Mouse (Mus musculus) neural tube, embryonic 11.5 days (tissue): Measurements from ENCODE around the gene Thsd4. TPM values are rescaled to one million over a fixed set of nuclear protein-coding genes. Genes with fewer than 3 reads are reported as not detected.
"Not testable (repeated sequence)": the region's sequence is repeated elsewhere in the genome, so short reads cannot be mapped to it uniquely, and the experiment has no call there.

Experiments used
- ATAC-seq: fragments of 200-750 bp; cut with Nextera tagmentation; 2 replicates; pipeline ENCODE4 v1.8.0; 2017; ENCODE audit warnings: moderate number of reproducible peaks, mild to moderate bottlenecking, moderate TSS enrichment, moderate library complexity; ENCODE audit not compliant: insufficient read depth, low FRiP score, low TSS enrichment
- DNase-seq: peaks from one replicate; pipeline ENCODE4 v3.0.0-alpha.2; 2015; ENCODE audit warnings: low spot score
- H3K27ac ChIP-seq: fragments of 300-500 bp; sonication (generic); 2 replicates; pipeline ENCODE4 v1.5.1; 2014; ENCODE audit warnings: low read depth, mild to moderate bottlenecking, low read length
- H3K27me3 ChIP-seq: fragments of 300-500 bp; sonication (generic); 2 replicates; pipeline ENCODE4 v1.6.1; 2014; ENCODE audit warnings: mild to moderate bottlenecking, low read length, mixed read lengths; ENCODE audit not compliant: control insufficient read depth, insufficient read depth
- H3K36me3 ChIP-seq: fragments of 300-500 bp; sonication (generic); 2 replicates; pipeline ENCODE4 v1.6.1; 2014; ENCODE audit warnings: mild to moderate bottlenecking, low read length, moderate library complexity, mixed read lengths; ENCODE audit not compliant: control insufficient read depth, insufficient read depth
- H3K4me1 ChIP-seq: fragments of 300-500 bp; sonication (generic); 2 replicates; pipeline ENCODE4 v1.6.1; 2014; ENCODE audit warnings: low read length, mixed read lengths; ENCODE audit not compliant: control insufficient read depth, insufficient read depth
- H3K4me2 ChIP-seq: fragments of 300-500 bp; sonication (generic); 2 replicates; pipeline ENCODE4 v1.6.1; 2014; ENCODE audit warnings: low read depth, mild to moderate bottlenecking, moderate library complexity
- H3K4me3 ChIP-seq: fragments of 300-500 bp; sonication (generic); 2 replicates; pipeline ENCODE4 v1.5.1; 2014; ENCODE audit warnings: low read depth, low read length
- H3K9ac ChIP-seq: fragments of 300-500 bp; sonication (generic); 2 replicates; pipeline ENCODE4 v1.6.1; 2014; ENCODE audit warnings: mild to moderate bottlenecking, low read length
- H3K9me3 ChIP-seq: fragments of 300-500 bp; sonication (generic); 2 replicates; pipeline ENCODE4 v1.6.1; 2016; ENCODE audit warnings: low read length; ENCODE audit not compliant: control insufficient read depth
- WGBS: fragments of 180-500 bp; shearing (Covaris S2); extraction: QIAGEN DNeasy Blood & Tissue Kit; methylation state at CpG from one replicate; pipeline ENCODE4 v1.1.7; 2014; 5-methylcytosine and 5-hydroxymethylcytosine counted together
- polyA plus RNA-seq: library from polyadenylated mRNA; unstranded; fragments of >200 nt; fragmentation: Nextera tagmentation; extraction: Ambion mirVana; gene quantifications from 2 replicates; pipeline ENCODE4 v1.2.1, GENCODE M21; 2014

Thsd4 gene
- polyA plus RNA-seq, 1 experiment from 2014 or later, result 5.4 TPM

GRCm38 (mm10) chr9:60187437-60187836 lies 334.4 kb downstream of the Thsd4 start:
- H3K9ac ChIP-seq, result no peak overlapping the region
- H3K36me3 ChIP-seq, result no peaks in the 10 kb centered on the region
- ATAC-seq (no peak), DNase-seq (no peak)
- H3K27me3 ChIP-seq, result no peaks in the 10 kb centered on the region
- no peak overlapping the region for H3K4me2 ChIP-seq
- peaks cover 2% of the 10 kb centered on the region; the same call in 1 of the 2 replicates for H3K4me1 ChIP-seq
- WGBS, result 55% methylated on average over 2 of the region's 2 CpGs
- no peak overlapping the region for H3K27ac ChIP-seq
- no peaks in the 10 kb centered on the region for H3K9me3 ChIP-seq
- H3K4me3 ChIP-seq, result no peak overlapping the region

DNA sequence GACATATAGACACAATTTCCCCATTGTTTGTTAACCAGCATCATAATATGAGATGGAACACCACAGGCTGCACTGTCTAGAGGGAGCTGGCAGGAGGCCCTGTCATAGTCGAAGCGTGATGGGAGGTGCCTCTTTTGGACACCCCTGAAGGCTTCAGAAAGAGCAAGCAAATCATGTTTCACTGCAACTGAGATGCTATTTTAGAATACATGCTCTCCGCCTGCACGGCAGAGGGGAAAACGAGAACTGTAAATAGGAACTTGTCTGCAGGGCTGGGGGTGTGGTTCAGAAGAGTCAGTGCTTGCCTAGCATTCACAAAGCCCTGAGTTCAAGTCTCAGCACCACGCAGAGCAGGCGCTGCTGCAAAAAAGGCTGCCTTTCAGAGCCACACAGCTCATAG lies 334.9 kb downstream of the Thsd4 start:
- WGBS, result 87% methylated on average over 7 of the region's 7 CpGs
- no peak overlapping the region for H3K4me3 ChIP-seq
- DNase-seq, result no peak
- H3K9me3 ChIP-seq, result no peaks in the 10 kb centered on the region
- ATAC-seq, result no peak
- no peak overlapping the region for H3K27ac ChIP-seq
- H3K27me3 ChIP-seq, result no peaks in the 10 kb centered on the region
- H3K4me1 ChIP-seq, result peaks cover 2% of the 10 kb centered on the region; the same call in 1 of the 2 replicates
- no peak overlapping the region for H3K4me2 ChIP-seq
- no peaks in the 10 kb centered on the region for H3K36me3 ChIP-seq
- no peak overlapping the region for H3K9ac ChIP-seq

DNA sequence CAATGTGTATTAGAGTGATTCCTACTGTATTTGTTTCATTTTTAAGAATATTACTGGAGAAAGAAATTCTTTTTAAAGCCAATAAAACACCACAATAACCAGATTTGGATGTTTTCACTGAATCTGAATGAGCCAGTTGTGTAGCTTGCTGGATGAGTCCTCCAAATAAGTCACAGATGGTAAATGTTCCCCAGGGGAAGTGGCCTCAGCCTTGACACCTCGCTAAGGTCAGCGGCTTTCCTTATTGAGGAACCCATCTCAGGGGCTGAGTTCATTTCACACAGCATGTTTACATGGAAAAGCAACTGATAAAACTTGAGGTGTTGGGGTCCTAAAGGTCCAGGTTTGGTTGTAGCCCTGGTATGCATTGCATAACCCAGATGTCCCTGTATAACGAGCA lies 337.8 kb downstream of the Thsd4 start:
- Histone ChIP-seq H3K27ac (no peak overlapping the region), H3K36me3 (no peaks in the 10 kb centered on the region), H3K27me3 (no peaks in the 10 kb centered on the region), H3K4me1 (peaks cover 2% of the 10 kb centered on the region; the same call in 1 of the 2 replicates), H3K9ac (no peak overlapping the region), H3K4me3 (no peak overlapping the region), H3K9me3 (no peaks in the 10 kb centered on the region), H3K4me2 (no peak overlapping the region)
- DNase-seq (peak; percentile 31), ATAC-seq (no peak)
- WGBS, result 53% methylated on average over 3 of the region's 3 CpGs

GRCm38 (mm10) chr9:60182371-60182770 lies 339.5 kb downstream of the Thsd4 start:
- no peaks in the 10 kb centered on the region for H3K27me3 ChIP-seq
- no peak overlapping the region for H3K4me2 ChIP-seq
- ATAC-seq, result no peak
- no peaks in the 10 kb centered on the region for H3K36me3 ChIP-seq
- H3K9me3 ChIP-seq, result no peaks in the 10 kb centered on the region
- WGBS, result 94% methylated on average over 6 of the region's 6 CpGs
- H3K9ac ChIP-seq, result no peak overlapping the region
- H3K27ac ChIP-seq, result no peak overlapping the region
- H3K4me1 ChIP-seq, result peaks cover 2% of the 10 kb centered on the region; the same call in 1 of the 2 replicates
- no peak overlapping the region for H3K4me3 ChIP-seq
- no peak for DNase-seq

- WGBS, result 89% methylated on average over 3 of the region's 3 CpGs
- Histone ChIP-seq H3K27me3 (no peaks in the 10 kb centered on the region), H3K4me3 (no peak overlapping the region), H3K9me3 (no peaks in the 10 kb centered on the region), H3K36me3 (no peaks in the 10 kb centered on the region), H3K4me1 (peaks cover 2% of the 10 kb centered on the region; the same call in 1 of the 2 replicates), H3K27ac (no peak overlapping the region), H3K9ac (no peak overlapping the region), H3K4me2 (no peak overlapping the region)
- ATAC-seq (no peak), DNase-seq (no peak)
Observed at GRCm38 (mm10) chr9:60180936-60181335, 340.9 kb downstream of the Thsd4 start.

- peaks cover 2% of the 10 kb centered on the region; the same call in 1 of the 2 replicates for H3K4me1 ChIP-seq
- no peak overlapping the region for H3K27ac ChIP-seq
- H3K27me3 ChIP-seq, result no peaks in the 10 kb centered on the region
- H3K9me3 ChIP-seq, result no peaks in the 10 kb centered on the region
- no peak overlapping the region for H3K4me2 ChIP-seq
- ATAC-seq, result no peak
- H3K9ac ChIP-seq, result no peak overlapping the region
- WGBS, result 70% methylated on average over 6 of the region's 6 CpGs
- no peaks in the 10 kb centered on the region for H3K36me3 ChIP-seq
- H3K4me3 ChIP-seq, result no peak overlapping the region
- no peak for DNase-seq
Observed at GRCm38 (mm10) chr9:60180114-60180513, 341.7 kb downstream of the Thsd4 start.

- no peak for DNase-seq
- H3K9me3 ChIP-seq, result no peaks in the 10 kb centered on the region
- no peak overlapping the region for H3K27ac ChIP-seq
- no peak for ATAC-seq
- no peaks in the 10 kb centered on the region for H3K27me3 ChIP-seq
- no peak overlapping the region for H3K4me2 ChIP-seq
- WGBS, result 92% methylated on average over 3 of the region's 3 CpGs
- H3K36me3 ChIP-seq, result no peaks in the 10 kb centered on the region
- H3K9ac ChIP-seq, result no peak overlapping the region
- H3K4me1 ChIP-seq, result peaks cover 9% of the 10 kb centered on the region; the same call in 1 of the 2 replicates
- no peak overlapping the region for H3K4me3 ChIP-seq
Observed at GRCm38 (mm10) chr9:60176311-60176710, 345.5 kb downstream of the Thsd4 start.

- not testable (repeated sequence) for H3K9me3 ChIP-seq, ATAC-seq, H3K4me2 ChIP-seq, H3K36me3 ChIP-seq, H3K4me3 ChIP-seq, H3K27me3 ChIP-seq, H3K4me1 ChIP-seq
- Histone ChIP-seq H3K27ac (peak overlapping the region; percentile 3; the same call in 1 of the 2 replicates), H3K9ac (peak overlapping the region; percentile 9; the same call in 1 of the 2 replicates)
- peak; percentile 24 for DNase-seq
- 22% methylated on average over 8 of the region's 9 CpGs for WGBS
Observed at GRCm38 (mm10) chr9:60172459-60173060, 349.3 kb downstream of the Thsd4 start.

DNA sequence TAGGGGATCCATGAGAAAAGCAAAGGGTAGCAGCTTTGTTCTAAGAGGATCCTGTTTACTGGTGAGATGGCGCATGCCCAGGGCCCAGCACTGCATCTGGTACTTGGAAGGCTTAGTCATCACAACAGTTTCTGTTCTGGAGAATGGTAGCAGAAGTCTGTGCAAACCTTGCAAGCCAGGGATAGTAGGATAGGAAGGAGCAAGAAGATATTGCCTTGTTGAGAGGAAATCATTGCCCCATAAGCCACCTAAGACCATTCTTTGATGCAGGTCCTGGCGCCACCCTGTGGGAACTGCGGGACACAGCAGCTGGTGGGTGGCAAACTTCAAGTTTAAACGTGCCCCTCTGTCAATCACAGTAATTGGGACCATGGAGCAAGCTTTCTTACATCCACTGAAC lies 354.9 kb downstream of the Thsd4 start:
- no peak overlapping the region for H3K4me2 ChIP-seq
- no peak overlapping the region for H3K27ac ChIP-seq
- H3K36me3 ChIP-seq, result no peaks in the 10 kb centered on the region
- H3K4me3 ChIP-seq, result no peak overlapping the region
- no peaks in the 10 kb centered on the region for H3K4me1 ChIP-seq
- peak; percentile 42 for DNase-seq
- 78% methylated on average over 4 of the region's 4 CpGs for WGBS
- no peak overlapping the region for H3K9ac ChIP-seq
- no peak for ATAC-seq
- no peaks in the 10 kb centered on the region for H3K27me3 ChIP-seq
- no peaks in the 10 kb centered on the region for H3K9me3 ChIP-seq
